ENCODE assay signal across 8 mouse cellular contexts in the genomic region with DNA sequence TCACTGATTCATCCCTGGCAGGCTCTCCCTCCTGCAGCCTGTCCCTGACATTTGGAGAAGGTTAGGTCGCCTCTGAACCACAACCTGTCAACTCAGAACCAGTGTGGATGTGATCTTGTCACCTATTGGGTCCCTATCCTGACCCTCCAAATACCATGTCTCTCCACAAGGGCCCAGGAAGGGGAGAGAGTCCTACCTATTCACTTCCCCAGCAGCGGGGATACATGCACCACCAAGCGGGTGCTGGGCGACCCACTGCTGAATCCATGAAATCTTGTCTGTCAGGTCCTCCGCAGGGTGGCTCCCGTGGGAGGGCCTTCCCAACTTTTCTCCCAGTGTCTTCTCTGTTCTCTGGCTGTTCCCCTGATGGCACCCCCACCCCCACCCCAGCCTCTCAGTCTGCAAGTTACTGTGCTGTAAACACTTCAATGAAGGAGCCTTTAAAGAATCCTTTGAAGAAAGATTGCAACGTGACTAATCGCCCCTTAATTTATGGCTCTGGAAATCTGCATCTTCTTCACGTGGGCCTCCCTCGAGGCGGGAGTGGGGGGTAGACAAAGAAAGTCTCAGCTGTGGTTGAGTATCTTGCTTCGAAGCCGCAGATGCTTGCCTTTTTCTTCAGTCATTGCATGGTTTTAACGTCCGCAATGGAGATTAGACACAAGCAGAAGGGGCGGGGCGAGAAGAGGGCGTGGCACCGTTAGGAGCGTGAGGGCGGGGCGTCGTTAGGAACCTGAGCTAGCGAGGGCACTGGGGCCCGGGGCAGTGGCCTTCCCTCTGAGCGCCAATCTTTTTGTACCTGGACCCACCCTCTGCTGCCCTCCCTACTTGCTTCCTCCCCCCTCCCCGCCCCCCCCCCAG.
DNase-seq lines count a peak whose midpoint lies in the region; ATAC-seq and TF ChIP-seq lines count a peak whose summit lies in the region.

No protein-coding gene starts in this region.

- TF ChIP-seq POLR2A in limb, embryonic 14.5 days (IDR thresholded peaks at IDR 0.05; ENCODE audit: borderline replicate concordance, extremely low read depth, insufficient read depth, insufficient read length): no peak

- ATAC-seq in cerebellum, adult (ENCODE audit: insufficient number of reproducible peaks, low FRiP score, low TSS enrichment): no peak
- peak; percentile 66; the same call in 1 of the 2 replicates for ATAC-seq in forebrain, embryonic 11.5 days (replicated peaks; ENCODE audit: low FRiP score)
- peak; percentile 79 for ATAC-seq in hindbrain, embryonic 16.5 days
- ATAC-seq in limb, embryonic 14.5 days (ENCODE audit: low FRiP score, low read depth): peak; percentile 67
- ATAC-seq in midbrain, embryonic 14.5 days (ENCODE audit: low FRiP score, low TSS enrichment): peak; percentile 72
- peak; percentile 63 for ATAC-seq in stomach, postnatal 0 days (ENCODE audit: low FRiP score, low TSS enrichment)

- peaks cover 3% of the 10 kb centered on the region; the same call in 1 of the 2 replicates for H3K4me1 ChIP-seq in forebrain, embryonic 11.5 days (replicated peaks; ENCODE audit: control insufficient read depth, insufficient read depth, low read length)
- peaks cover 3% of the 10 kb centered on the region; the same call in 1 of the 2 replicates for H3K4me1 ChIP-seq in hindbrain, embryonic 16.5 days (ENCODE audit: control insufficient read depth, insufficient read depth, low read depth, low read length)
- peaks cover 14% of the 10 kb centered on the region for H3K4me1 ChIP-seq in limb, embryonic 14.5 days (ENCODE audit: control insufficient read depth, insufficient read depth, low read length)
- H3K4me1 ChIP-seq in midbrain, embryonic 14.5 days (ENCODE audit: control insufficient read depth, insufficient read depth, low read length): peaks cover 12% of the 10 kb centered on the region; the same call in 1 of the 2 replicates
- no peaks in the 10 kb centered on the region for H3K4me1 ChIP-seq in stomach, postnatal 0 days (replicated peaks; ENCODE audit: control insufficient read depth, insufficient read depth)

- no peaks in the 10 kb centered on the region for H3K9me3 ChIP-seq in forebrain, embryonic 11.5 days (ENCODE audit: control insufficient read depth, low read length)
- H3K9me3 ChIP-seq in hindbrain, embryonic 16.5 days (ENCODE audit: control insufficient read depth, low read length): no peaks in the 10 kb centered on the region
- H3K9me3 ChIP-seq in limb, embryonic 14.5 days (ENCODE audit: control insufficient read depth, low read length): no peaks in the 10 kb centered on the region
- no peaks in the 10 kb centered on the region for H3K9me3 ChIP-seq in midbrain, embryonic 14.5 days (ENCODE audit: control insufficient read depth, low read length)
- no peaks in the 10 kb centered on the region for H3K9me3 ChIP-seq in stomach, postnatal 0 days (ENCODE audit: control insufficient read depth, low read length)

- H3K4me3 ChIP-seq in forebrain, embryonic 11.5 days (ENCODE audit: low read depth, low read length): peak overlapping the region; percentile 25
- peak overlapping the region; percentile 35 for H3K4me3 ChIP-seq in hindbrain, embryonic 16.5 days (ENCODE audit: low read length)
- peak overlapping the region; percentile 32 for H3K4me3 ChIP-seq in limb, embryonic 14.5 days (replicated peaks; ENCODE audit: low read length)
- peak overlapping the region; percentile 30 for H3K4me3 ChIP-seq in midbrain, embryonic 14.5 days (replicated peaks; ENCODE audit: low read depth, low read length)
- H3K4me3 ChIP-seq in stomach, postnatal 0 days (ENCODE audit: low read depth, low read length): peak overlapping the region; percentile 28

- H3K4me2 ChIP-seq in forebrain, embryonic 11.5 days (ENCODE audit: low read depth, low read length, severe bottlenecking): peak overlapping the region; percentile 45
- peak overlapping the region; percentile 60 for H3K4me2 ChIP-seq in hindbrain, embryonic 16.5 days (ENCODE audit: low read length)
- peak overlapping the region; percentile 53 for H3K4me2 ChIP-seq in limb, embryonic 14.5 days (replicated peaks; ENCODE audit: low read depth, low read length, severe bottlenecking)
- peak overlapping the region; percentile 64 for H3K4me2 ChIP-seq in midbrain, embryonic 14.5 days (ENCODE audit: low read length)
- peak overlapping the region; percentile 57 for H3K4me2 ChIP-seq in stomach, postnatal 0 days (replicated peaks; ENCODE audit: low read depth)

- TF ChIP-seq EP300 in stomach, postnatal 0 days (optimal IDR thresholded peaks at IDR 0.05): no peak

- H3K27me3 ChIP-seq in forebrain, embryonic 11.5 days (ENCODE audit: control insufficient read depth, insufficient read depth, low read length): peaks cover 2% of the 10 kb centered on the region; the same call in 1 of the 2 replicates
- H3K27me3 ChIP-seq in hindbrain, embryonic 16.5 days (replicated peaks; ENCODE audit: control insufficient read depth, insufficient read depth, low read length): no peaks in the 10 kb centered on the region
- H3K27me3 ChIP-seq in limb, embryonic 14.5 days (ENCODE audit: control insufficient read depth, insufficient read depth, low read length): no peaks in the 10 kb centered on the region
- H3K27me3 ChIP-seq in midbrain, embryonic 14.5 days (ENCODE audit: control insufficient read depth, insufficient read depth, low read length): no peaks in the 10 kb centered on the region
- no peaks in the 10 kb centered on the region for H3K27me3 ChIP-seq in stomach, postnatal 0 days (ENCODE audit: control insufficient read depth, insufficient read depth, low read length)

- DNase-seq in cerebellum, adult 18-20 months: peak; percentile 26 to 32
- peak; percentile 87 for DNase-seq in adrenal gland, postnatal 10 days
- DNase-seq in forebrain, embryonic 11.5 days (ENCODE audit: low spot score): peak; percentile 89
- peak; percentile 71 for DNase-seq in limb, embryonic 14.5 days (ENCODE audit: low spot score)
- peak; percentile 85 for DNase-seq in midbrain, embryonic 14.5 days
- DNase-seq in stomach, postnatal 0 days (ENCODE audit: low spot score): peak; percentile 92

- H3K9ac ChIP-seq in forebrain, embryonic 11.5 days (ENCODE audit: low read length): peak overlapping the region; percentile 45
- H3K9ac ChIP-seq in hindbrain, embryonic 16.5 days (ENCODE audit: low read depth, low read length): peak overlapping the region; percentile 47
- peak overlapping the region; percentile 25; the same call in 1 of the 2 replicates for H3K9ac ChIP-seq in limb, embryonic 14.5 days (ENCODE audit: low read depth, low read length, severe bottlenecking)
- H3K9ac ChIP-seq in midbrain, embryonic 14.5 days (replicated peaks; ENCODE audit: low read length): peak overlapping the region; percentile 48
- peak overlapping the region; percentile 13; the same call in 1 of the 2 replicates for H3K9ac ChIP-seq in stomach, postnatal 0 days (ENCODE audit: low read length)

- H3K27ac ChIP-seq in forebrain, embryonic 11.5 days (ENCODE audit: low read depth, low read length): no peak overlapping the region
- no peak overlapping the region; the same call in 1 of the 2 replicates for H3K27ac ChIP-seq in hindbrain, embryonic 16.5 days (ENCODE audit: low read depth, low read length)
- no peak overlapping the region for H3K27ac ChIP-seq in limb, embryonic 14.5 days (replicated peaks; ENCODE audit: low read depth, low read length)
- peak overlapping the region; percentile 45; the same call in 1 of the 2 replicates for H3K27ac ChIP-seq in midbrain, embryonic 14.5 days (replicated peaks; ENCODE audit: low read depth, low read length)
- no peak overlapping the region for H3K27ac ChIP-seq in stomach, postnatal 0 days (replicated peaks)

- no peaks in the 10 kb centered on the region for H3K36me3 ChIP-seq in forebrain, embryonic 11.5 days (ENCODE audit: control insufficient read depth, insufficient read depth, low read length)
- no peaks in the 10 kb centered on the region for H3K36me3 ChIP-seq in hindbrain, embryonic 16.5 days (ENCODE audit: control insufficient read depth, insufficient read depth, low read length)
- no peaks in the 10 kb centered on the region for H3K36me3 ChIP-seq in limb, embryonic 14.5 days (ENCODE audit: control insufficient read depth, insufficient read depth, low read length)
- no peaks in the 10 kb centered on the region for H3K36me3 ChIP-seq in midbrain, embryonic 14.5 days (ENCODE audit: control insufficient read depth, insufficient read depth, low read length)
- H3K36me3 ChIP-seq in stomach, postnatal 0 days (ENCODE audit: control insufficient read depth, insufficient read depth, low read length): no peaks in the 10 kb centered on the region

- peak; percentile 17; the same call in 1 of the 2 replicates for TF ChIP-seq CTCF in stomach, postnatal 0 days (IDR thresholded peaks at IDR 0.05; ENCODE audit: low read depth)

- 1% methylated on average over 26 of the region's 27 CpGs for WGBS in forebrain, embryonic 11.5 days
- 1% methylated on average over 26 of the region's 27 CpGs for WGBS in hindbrain, embryonic 16.5 days
- WGBS in limb, embryonic 14.5 days: 3% methylated on average over 26 of the region's 27 CpGs
- WGBS in midbrain, embryonic 14.5 days: under 1% methylated on average over 27 of the region's 27 CpGs
- 2% methylated on average over 26 of the region's 27 CpGs for WGBS in stomach, postnatal 0 days

Comparison
In these comparisons a context has a peak if more than half of its experiments do, and no peak if none do; other contexts are left out.
1. DNase-seq: peak in every context shown above with its lines; median percentile 92 in stomach, postnatal 0 days; 89 in forebrain, embryonic 11.5 days; 87 in adrenal gland, postnatal 10 days; 85 in midbrain, embryonic 14.5 days; 71 in limb, embryonic 14.5 days; 29 in cerebellum, adult 18-20 months.